Mouse (Mus musculus): ENCODE measurements around the gene Btbd9.

The Btbd9 gene

DNA sequence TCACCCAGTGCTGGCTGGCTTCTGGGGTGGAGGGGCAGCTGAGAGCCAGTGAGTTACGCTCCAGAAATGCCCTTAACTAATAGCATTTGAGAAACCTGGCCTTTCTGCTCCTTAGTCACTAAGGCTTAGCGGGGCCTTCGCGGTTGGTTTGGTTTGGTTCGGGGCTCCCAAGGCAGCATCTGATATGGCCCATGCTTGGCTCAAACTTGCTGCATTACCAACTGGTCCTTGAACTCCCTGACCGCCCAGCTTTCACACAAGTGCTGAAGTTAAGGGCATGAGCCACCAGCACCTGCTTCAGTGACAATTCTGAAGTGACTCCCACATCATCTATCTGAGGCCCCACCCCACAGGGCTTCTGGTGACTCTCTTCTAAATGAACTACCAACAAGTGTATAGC is 28.0 kb upstream of the Btbd9 start:
- no peak for ATAC-seq (ENCODE audit: insufficient number of reproducible peaks, low FRiP score, low TSS enrichment)

DNA sequence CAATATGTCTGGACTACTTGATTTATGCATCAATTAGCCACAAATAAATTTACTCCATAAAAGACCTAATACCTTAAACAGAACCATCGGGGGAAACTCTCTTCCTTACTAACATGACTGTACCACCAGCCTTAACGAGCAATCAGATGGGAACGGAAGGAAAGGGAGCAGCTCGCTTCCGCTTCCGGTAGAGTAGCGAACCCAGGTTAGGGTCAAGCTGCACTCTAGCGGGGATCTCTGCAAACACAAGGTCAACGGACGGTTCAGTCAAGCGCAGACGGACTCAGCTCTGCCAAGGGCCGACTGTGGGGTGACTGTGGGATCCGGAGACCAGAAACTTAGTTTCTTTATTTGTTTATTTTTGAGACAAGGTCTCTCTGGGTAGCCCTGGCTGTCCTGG is 25.9 kb upstream of the Btbd9 start:
- ATAC-seq (ENCODE audit: insufficient number of reproducible peaks, low FRiP score, low TSS enrichment) = no peak

DNA sequence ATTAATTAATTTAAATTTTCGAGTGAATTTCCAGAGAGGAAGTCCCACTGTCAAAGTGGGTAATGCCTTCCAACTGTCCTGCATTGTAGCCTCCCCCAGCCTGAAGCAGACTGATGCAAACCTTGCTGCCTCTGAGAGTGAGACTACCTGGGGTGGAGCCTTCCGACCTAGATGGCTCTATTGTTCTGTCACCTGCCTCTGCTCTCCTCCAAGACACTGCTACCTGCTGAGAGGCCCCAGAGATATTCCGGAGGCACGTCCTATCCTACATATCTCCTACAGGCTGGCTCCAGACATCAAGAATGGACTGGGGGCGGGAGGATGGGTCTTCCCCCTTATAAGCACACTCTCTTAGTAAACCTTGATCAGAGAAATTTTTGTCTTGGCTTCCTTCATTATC is 22.0 kb upstream of the Btbd9 start:
- ATAC-seq (ENCODE audit: insufficient number of reproducible peaks, low FRiP score, low TSS enrichment) = no peak

DNA sequence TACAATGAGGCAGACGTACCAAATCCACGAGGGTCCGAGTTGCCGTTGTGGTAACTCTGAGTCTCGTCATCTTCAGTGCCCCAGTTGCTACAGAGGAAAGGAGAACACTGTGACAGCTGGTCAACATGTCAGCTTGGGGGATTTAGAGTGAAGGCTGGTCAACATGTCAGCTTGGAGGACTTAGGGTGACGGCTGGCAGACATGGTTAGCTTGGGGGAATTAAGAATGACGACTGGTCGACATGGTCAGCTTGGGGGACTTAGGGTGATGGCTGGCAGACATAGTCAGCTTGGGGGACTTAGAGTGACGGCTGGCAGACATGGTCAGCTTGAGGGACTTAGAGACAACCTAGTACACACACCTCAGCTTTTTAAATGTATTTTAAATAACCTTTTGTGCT is 21.5 kb upstream of the Btbd9 start:
- ATAC-seq (ENCODE audit: insufficient number of reproducible peaks, low FRiP score, low TSS enrichment) = no peak

DNA sequence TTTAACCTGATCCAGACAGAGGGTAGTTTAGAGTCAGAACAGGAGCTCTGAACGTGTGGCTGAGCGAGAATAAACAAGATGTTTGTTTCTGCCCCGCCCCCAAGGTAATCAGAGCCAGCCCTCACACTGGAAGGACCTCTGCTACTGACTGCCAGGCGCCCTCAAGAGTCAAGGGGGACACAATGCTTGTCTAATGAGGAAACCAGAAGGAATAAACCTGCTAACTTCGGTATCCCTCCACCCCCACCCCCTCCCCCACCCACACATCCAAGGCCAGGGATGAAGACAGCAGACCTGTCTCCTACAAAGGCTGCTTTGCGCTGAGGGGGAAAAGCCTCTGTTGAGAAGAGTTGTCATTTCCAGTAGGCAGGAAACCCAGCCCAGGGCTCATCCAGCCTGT is 18.6 kb upstream of the Btbd9 start:
- ATAC-seq (ENCODE audit: insufficient number of reproducible peaks, low FRiP score, low TSS enrichment) = no peak

DNA sequence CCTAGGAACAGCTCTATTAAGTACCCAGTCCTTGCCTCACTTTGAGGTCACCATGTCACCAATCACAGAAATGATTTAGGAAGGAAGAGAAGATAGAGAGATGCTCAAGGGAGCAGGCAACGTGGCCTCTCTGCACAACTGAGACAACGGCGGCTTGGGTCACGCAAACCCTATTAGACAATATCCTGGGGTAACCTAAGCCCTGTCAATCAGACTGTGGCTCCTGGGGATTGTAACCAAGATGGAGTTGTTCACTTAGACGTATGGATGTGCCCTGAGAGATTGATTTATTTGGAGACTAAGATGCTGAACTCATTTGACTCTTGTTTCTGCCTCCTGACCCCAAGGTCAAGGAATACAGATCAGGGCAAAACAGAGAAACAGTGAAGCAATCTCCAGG is 18.1 kb upstream of the Btbd9 start:
- ATAC-seq (ENCODE audit: insufficient number of reproducible peaks, low FRiP score, low TSS enrichment) = no peak

DNA sequence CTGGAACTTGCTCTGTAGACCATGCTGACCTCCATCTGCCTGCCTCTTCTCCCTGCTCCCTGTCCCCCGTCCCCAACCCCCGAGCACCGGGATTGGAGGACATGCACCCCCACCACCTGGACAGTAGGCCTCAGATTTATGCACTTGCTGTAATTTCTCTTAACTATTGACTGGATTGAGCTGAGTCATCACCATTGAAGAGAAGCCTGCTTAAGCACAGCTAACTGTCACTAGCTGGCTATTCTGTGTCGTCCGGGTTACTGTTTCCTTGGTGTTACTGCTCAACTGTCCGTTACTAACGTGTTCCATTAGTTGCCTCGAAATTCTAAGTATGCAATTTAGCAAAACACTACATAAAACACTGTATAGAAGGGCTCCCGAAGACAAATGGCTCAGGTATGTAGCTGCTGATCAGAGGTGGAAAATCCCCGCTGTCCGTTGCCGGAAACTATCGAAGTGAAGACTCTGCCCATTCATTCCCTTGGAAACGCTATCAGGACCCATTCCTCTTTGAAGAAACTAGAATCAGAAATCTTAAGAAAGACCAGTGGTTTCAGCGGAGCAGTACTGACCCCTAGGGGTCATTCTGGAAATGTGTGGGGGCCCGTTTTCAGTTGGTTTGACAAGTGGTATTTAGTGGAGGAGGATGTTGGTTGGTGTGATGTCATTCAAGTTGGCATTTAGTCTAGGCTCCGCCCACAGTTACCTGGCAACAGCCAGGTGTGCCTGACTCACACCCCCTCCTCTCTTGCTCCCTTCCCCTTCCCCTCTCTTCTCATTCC is 14.3 kb upstream of the Btbd9 start:
- ATAC-seq (ENCODE audit: insufficient number of reproducible peaks, low FRiP score, low TSS enrichment) = no peak

DNA sequence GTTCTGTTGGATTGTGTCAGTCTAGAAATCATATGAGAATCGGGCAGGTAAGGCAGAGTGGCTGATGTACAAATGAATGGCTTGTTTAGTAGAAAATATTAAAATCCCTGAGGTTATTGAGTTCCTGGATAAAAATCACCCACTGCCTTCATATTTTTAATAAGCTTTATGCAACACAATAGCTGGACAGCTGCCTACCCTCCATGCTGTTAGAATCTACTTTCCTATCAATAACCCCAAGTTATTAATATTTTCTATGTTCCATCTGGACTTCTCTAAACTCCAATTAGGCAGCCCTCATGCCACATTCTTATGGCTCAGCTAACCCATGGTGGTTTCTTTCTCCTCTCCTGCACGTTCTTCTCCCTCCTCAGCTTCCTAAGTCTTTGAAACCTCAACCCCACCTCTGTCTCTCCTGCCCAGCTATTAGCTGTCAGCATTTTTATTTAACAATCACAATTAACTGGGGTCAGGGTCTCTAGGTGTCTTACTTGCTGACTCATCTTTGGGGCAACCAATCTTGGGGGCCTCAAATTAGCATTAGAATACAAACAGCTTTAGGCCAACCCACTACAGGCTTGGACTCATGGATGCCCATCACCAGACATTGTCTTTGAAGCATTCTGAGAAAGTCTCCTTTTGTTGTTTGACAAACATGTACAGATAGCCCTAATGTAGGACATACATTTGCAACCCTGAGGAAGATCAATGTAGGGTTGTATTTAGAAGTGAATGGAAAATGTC is 7.1 kb upstream of the Btbd9 start:
- ATAC-seq (ENCODE audit: insufficient number of reproducible peaks, low FRiP score, low TSS enrichment) = no peak

DNA sequence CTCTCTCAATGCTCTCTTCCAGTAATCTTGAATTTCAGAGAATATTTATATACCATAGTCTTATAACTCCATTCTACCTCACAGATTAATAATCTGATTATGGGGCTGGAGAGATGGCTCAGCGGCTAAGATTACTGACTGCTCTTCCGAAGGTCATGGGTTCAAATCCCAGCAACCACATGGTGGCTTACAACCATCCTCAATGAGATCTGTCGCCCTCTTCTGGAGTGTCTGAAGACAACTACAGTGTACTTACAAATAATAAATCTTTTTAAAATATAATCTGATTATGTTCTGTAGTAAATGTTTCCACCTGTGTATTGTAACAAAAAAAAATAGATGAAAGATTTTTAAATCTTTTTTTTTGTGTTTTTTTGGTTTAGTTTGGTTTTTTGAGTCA is 6.0 kb upstream of the Btbd9 start:
- ATAC-seq (ENCODE audit: insufficient number of reproducible peaks, low FRiP score, low TSS enrichment) = no peak

DNA sequence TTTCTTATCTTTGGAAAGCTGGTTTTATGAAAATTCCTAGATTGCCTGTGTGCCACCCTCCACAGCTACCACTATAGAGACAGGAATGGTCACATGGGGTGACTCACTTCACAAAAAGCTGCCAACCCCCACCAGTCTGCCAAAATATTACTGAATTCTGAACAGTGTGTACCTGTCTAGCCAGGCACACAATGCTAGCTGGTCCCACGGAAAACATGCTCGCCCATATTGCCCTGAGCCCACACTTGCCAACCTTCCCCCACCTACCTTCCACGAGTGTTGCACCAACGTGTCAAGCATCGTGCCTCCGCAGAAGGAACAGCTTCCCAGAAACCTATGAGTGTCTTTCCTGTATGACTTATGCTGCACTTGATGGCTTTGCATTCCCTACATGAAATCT is 4.9 kb upstream of the Btbd9 start:
- ATAC-seq (ENCODE audit: insufficient number of reproducible peaks, low FRiP score, low TSS enrichment) = no peak

DNA sequence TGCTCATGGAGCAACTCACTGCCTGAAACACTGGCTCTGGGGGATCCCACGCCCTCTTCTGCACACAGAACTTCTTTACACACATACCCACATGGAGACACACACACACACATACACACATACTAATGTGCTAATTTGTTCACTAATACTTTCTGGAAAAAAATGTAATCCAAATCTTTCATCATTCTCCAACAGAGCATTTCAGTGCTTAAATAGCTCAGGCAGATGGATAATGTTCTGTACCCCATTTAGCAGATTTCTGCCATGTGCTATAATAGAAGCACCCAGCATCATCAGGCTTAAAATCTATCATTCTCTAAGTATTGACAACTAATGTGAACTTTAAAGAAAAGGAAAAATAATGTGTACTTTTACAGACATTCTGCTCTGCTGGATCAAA is 4.5 kb upstream of the Btbd9 start:
- ATAC-seq (ENCODE audit: insufficient number of reproducible peaks, low FRiP score, low TSS enrichment) = no peak

DNA sequence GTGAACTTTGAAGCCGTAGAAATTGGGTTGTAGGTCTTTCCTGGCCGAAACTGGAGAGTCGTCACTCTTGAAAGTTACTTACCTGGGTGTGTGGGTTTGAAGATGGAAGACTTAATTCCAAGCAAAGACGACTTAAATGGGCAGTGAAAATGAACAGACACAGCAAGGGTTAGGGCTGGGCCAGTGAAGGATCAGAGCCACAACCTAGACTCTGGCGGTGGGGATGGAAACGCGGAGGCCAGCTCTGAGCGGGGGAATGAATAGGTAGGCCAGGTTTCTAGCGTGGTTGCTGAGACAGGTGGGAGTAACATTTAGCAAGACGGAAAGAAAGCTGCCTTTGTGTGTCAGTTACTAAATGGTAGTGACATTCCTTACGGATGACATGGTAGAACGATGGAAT is 658 bp upstream of the Btbd9 start:
- ATAC-seq (ENCODE audit: insufficient number of reproducible peaks, low FRiP score, low TSS enrichment) = no peak

DNA sequence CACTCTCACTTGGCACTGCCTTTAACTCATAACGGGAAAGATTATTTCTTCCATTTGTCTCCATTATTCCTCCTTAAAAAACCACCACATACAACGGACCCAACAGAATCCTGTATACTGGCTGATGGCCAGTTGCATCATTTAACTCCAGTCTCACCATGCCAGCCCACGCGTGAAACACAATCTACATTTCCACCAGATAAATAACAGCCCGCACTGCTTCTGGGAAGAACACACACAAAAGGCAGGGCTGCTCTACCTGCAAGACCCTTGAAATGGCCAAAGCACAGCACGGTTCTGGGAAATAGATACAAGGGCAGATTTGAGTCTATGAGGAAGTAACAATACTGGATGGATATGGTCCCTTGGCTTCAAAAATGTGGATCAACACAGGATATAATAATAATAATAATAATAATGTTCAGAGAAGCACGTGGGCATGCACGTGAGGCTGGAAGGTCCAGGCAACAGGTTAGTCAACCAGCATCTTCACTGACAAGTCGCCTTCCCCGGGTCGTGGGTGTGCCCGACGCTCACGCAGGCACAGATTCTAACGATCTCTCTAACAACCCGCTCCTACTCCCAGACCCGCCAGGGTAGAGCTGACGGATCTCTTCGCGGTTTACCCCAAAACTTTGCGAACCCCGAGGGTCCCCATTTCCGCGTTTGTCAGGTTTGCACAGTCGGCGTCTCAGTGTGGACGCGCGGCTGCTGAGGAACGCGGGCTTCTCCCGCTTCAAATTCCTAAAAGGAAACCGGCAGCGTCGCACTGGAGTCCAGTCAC is 975 bp downstream of the Btbd9 start:
- ATAC-seq (ENCODE audit: insufficient number of reproducible peaks, low FRiP score, low TSS enrichment) = no peak

DNA sequence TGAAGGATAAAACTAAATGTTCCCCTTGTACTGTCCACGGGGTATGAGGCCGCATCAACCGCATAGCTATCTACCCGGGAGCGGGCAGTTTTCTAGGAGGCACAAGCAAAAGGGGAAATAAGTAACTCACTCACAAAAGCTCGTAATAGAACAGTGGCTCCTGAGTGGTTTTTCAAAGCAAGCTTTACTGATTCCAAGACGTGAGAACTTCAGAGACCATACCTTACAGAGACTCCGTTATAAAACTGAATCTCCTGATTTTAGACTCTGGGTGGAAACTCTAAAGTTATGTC is 1.6 kb downstream of the Btbd9 start:
- no peak for ATAC-seq (ENCODE audit: insufficient number of reproducible peaks, low FRiP score, low TSS enrichment)

DNA sequence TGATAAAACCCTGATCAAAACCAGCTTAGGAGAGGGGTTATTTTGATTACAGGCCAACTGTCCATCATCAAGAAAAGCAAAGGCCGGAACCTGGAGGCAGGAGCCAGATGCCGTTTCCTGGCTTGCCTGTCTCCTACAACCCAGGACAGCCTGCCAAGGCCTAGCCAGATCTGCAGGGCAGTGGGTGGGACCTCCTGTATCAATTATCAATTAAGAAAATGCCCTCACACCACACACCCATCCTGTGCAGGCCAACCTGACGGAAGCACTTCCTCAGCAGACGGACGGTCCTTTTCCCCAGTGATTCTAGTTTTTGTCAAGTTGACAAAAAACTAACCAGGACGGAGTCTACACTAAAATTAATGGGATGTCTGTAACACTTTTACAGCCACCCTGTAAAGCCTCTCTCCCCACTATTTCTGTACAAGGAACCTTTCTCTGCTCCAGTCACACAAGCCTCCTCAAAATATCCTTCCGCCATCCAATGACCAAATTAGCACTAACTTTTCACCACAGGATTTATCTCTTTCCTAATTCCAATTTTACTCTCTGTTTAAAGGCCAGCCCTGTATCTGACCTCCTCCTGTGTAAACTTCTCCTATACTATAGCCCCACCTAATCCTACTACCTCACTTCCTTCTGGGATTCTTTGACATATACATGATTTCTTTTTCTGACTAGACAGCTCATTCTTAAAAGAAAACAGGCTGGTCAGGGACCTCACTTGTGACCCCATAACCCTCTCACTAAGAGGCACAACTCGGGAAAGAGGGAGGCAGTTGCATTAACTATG is 2.1 kb downstream of the Btbd9 start:
- ATAC-seq (ENCODE audit: insufficient number of reproducible peaks, low FRiP score, low TSS enrichment) = no peak

DNA sequence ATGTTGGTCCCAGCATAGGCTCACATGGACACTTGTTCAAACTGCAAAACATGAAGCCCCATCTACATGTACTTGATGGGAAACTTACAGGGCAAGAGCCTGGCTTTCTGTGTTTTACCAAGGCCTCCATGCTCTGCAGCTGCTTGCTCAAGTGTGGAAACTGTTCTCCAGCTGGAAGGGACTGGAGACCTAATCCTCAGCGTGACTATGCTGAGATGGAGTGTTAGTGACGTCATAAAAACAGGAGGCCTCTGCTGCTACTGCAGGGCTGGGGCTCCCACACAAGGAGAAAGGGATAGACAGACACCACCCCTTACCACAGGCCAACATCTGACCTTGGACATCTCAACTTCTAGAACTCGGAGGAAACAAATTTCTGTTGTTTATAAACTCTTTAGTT is 5.3 kb downstream of the Btbd9 start:
- no peak for ATAC-seq (ENCODE audit: insufficient number of reproducible peaks, low FRiP score, low TSS enrichment)

DNA sequence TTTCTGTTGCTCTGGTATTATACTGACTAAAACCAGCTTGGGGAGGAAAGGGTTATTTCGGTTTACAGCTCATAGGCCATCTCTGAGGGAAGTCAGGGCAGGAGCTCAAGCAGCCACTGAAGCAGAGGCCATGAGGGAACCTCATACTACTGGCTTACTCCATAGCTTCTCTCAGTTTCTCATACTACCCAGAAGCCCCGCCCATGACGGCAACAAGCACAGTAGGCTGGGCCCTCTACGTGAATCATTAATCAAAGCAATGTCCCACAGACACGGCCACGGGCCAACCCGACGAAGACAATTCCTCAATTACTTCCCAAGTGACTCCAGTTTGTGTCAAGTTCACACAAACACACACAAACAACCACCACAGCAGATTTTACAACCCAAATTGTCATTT is 6.1 kb downstream of the Btbd9 start:
- no peak for ATAC-seq (ENCODE audit: insufficient number of reproducible peaks, low FRiP score, low TSS enrichment)

DNA sequence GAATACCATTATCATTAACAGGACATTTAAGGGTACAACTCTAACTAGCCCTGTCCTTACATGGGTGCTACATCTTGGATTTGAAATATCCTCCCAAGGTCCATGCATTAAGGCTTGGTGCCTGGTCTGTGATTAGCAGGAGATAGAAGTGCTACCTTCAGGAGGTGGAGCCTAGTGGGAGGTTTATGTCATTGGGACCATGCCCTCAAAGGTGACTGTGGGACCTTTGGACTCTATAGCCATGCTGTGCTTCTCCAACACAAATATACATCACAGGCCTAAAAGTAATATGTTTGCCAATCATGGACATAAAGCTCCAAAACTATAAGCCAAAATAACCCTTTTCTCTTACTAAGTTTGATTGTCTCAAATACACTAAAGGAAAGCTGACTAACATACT is 7.8 kb downstream of the Btbd9 start:
- ATAC-seq (ENCODE audit: insufficient number of reproducible peaks, low FRiP score, low TSS enrichment) = no peak

DNA sequence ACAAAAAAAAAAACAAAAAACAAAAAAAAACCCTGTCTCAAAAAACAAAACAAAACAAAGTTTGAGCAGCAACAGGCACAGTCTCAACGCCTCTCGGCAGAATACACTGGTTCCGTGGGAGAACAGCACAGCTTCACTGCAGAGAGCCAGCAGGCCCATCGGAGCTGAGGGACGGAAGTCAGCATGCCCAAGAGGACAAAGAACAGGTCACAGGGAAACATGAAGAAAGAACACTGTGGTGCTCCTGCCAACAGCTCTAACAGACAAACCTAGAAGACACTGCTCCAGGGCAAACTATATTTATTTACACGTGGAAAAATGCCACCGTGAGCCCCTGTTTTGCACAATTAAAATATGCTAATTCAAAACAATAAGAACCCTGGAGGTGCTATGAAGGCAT is 11.3 kb downstream of the Btbd9 start:
- ATAC-seq (ENCODE audit: insufficient number of reproducible peaks, low FRiP score, low TSS enrichment) = no peak

DNA sequence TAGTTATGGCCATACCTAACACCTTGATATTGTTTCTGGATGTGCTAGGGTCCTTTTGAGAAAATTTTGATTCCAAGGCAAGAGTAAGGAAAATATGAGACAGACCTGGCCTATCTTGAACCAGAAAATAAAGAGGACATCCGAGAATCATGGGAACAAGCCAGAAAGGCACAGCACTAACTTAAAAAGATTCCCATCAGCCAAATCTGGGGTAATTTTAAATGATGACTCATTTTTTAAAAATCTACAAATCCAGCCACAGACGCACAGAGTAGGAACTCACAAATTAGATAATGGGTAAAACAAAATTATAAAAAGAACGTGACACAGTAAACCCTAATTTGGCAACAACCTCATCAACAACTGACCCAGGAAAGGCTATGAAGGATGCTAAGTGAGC is 11.9 kb downstream of the Btbd9 start:
- ATAC-seq (ENCODE audit: insufficient number of reproducible peaks, low FRiP score, low TSS enrichment) = no peak
